In the genomic region with DNA sequence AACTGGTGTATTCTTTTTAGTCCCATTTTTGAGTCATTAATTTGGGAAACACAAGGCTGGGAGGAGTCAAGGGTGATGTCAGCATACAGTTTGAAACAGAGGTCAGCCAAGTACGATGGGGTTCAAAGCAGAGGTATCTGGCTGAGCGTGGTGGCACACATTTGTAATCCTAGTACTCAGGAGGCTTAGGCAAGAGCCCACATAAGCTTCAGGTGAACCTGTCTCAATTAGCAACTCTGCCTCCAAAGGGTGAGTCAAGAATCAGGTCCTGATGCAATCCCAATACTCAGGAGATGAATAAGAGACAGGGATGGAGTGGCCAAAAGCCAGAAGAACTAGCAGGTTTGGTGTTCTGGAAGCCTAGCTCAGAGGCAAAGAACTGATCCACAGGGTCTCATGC, we compare ENCODE assay signal across 20 mouse cellular contexts. TPM values are rescaled to one million over a fixed set of nuclear protein-coding genes. Genes with fewer than 3 reads are reported as not detected.
"Had no signal": no experiment of that assay in that cellular context is flagged by ENCODE, and none has a peak within 500 bp of the region (broad histone marks: within the 10 kb centered on the region; RNA-seq: fewer than 3 reads in every experiment).

No protein-coding gene starts in this region.

- H3K27me3 ChIP-seq: lung, embryonic 15.5 days; neural tube, embryonic 13.5 days; neural tube, embryonic 15.5 days; stomach, embryonic 15.5 days had no signal

- H3K4me1 ChIP-seq: lung, embryonic 15.5 days; megakaryocyte, embryonic 14.5 days; neural tube, embryonic 15.5 days; stomach, embryonic 15.5 days had no signal

- H3K9me3 ChIP-seq: lung, embryonic 15.5 days; megakaryocyte, embryonic 14.5 days; neural tube, embryonic 13.5 days; neural tube, embryonic 15.5 days; stomach, embryonic 15.5 days had no signal

- H3K36me3 ChIP-seq: lung, embryonic 15.5 days; neural tube, embryonic 13.5 days; neural tube, embryonic 15.5 days; stomach, embryonic 15.5 days had no signal

- H3K27ac ChIP-seq: lung, embryonic 15.5 days; macrophage; neural tube, embryonic 13.5 days; neural tube, embryonic 15.5 days; stomach, embryonic 15.5 days; stomach, postnatal 0 days had no signal

- H3K4me3 ChIP-seq: lung, embryonic 15.5 days; megakaryocyte, embryonic 14.5 days; myocyte; neural tube, embryonic 13.5 days; neural tube, embryonic 15.5 days; stomach, embryonic 15.5 days had no signal

- H3K4me2 ChIP-seq: lung, embryonic 15.5 days; midbrain, embryonic 11.5 days; neural tube, embryonic 13.5 days; neural tube, embryonic 15.5 days; stomach, embryonic 15.5 days had no signal

- DNase-seq: lung, adult 2 months; lung, postnatal 14 days; lung, postnatal 36 days; midbrain, embryonic 14.5 days; right cerebral cortex, postnatal 14 days; thymus, adult 2 months; thymus, postnatal 25 days; thymus, postnatal 4 days had no signal

- ATAC-seq: lung, postnatal 0 days; midbrain, embryonic 16.5 days had no signal

- H3K9ac ChIP-seq: lung, embryonic 15.5 days; neural tube, embryonic 13.5 days; neural tube, embryonic 15.5 days; stomach, embryonic 15.5 days had no signal

RNA-seq across cellular contexts. Expression of a gene that starts 7.8 kb away (rescaled TPM):
- polyA plus RNA-seq: macrophage; midbrain, embryonic 11.5 days; neural tube, embryonic 11.5 days had no signal

RNA-seq across cellular contexts. Expression of a gene that starts 46.5 kb away (rescaled TPM):
- polyA plus RNA-seq: midbrain, embryonic 11.5 days; midbrain, embryonic 14.5 days; midbrain, embryonic 16.5 days; neural tube, embryonic 13.5 days; neural tube, embryonic 15.5 days had no signal
